Mouse (Mus musculus) limb, embryonic 14.5 days (tissue): ENCODE data around the gene Lrrc56. TPM values are rescaled to one million over a fixed set of nuclear protein-coding genes. Genes with fewer than 3 reads are reported as not detected.

Experiments used
- ATAC-seq: fragments of 200-750 bp; cut with Nextera tagmentation; 2 replicates; pipeline ENCODE4 v1.8.0; 2017; ENCODE audit warnings: low read depth, moderate number of reproducible peaks, moderate TSS enrichment; ENCODE audit not compliant: low FRiP score
- DNase-seq: peaks from one replicate; pipeline ENCODE4 v3.0.0-alpha.2; 2015; ENCODE audit warnings: low spot score
- H3K27ac ChIP-seq: fragments of 300-500 bp; sonication (generic); replicated peaks from 2 replicates; pipeline ENCODE4 v1.5.1; 2014; ENCODE audit warnings: low read depth, mild to moderate bottlenecking, low read length, moderate library complexity, mixed read lengths
- H3K27me3 ChIP-seq: fragments of 300-500 bp; sonication (generic); 2 replicates; pipeline ENCODE4 v1.6.1; 2014; ENCODE audit warnings: low read length, mixed read lengths; ENCODE audit not compliant: control insufficient read depth, insufficient read depth
- H3K36me3 ChIP-seq: fragments of 300-500 bp; sonication (generic); 2 replicates; pipeline ENCODE4 v1.6.1; 2014; ENCODE audit warnings: mild to moderate bottlenecking, low read length, moderate library complexity, mixed read lengths; ENCODE audit not compliant: control insufficient read depth, insufficient read depth
- H3K4me1 ChIP-seq: fragments of 300-500 bp; sonication (generic); 2 replicates; pipeline ENCODE4 v1.6.1; 2014; ENCODE audit warnings: antibody characterized with exemption, low read length, mixed read lengths; ENCODE audit not compliant: control insufficient read depth, insufficient read depth
- H3K4me2 ChIP-seq: fragments of 300-500 bp; sonication (generic); replicated peaks from 2 replicates; pipeline ENCODE4 v1.6.1; 2014; ENCODE audit warnings: low read depth, mild to moderate bottlenecking, low read length, moderate library complexity; ENCODE audit not compliant: severe bottlenecking
- H3K4me3 ChIP-seq: fragments of 300-500 bp; sonication (generic); replicated peaks from 2 replicates; pipeline ENCODE4 v1.5.1; 2014; ENCODE audit warnings: low read length
- H3K9ac ChIP-seq: fragments of 300-500 bp; sonication (generic); 2 replicates; pipeline ENCODE4 v1.6.1; 2014; ENCODE audit warnings: mild to moderate bottlenecking, low read depth, low read length, moderate library complexity; ENCODE audit not compliant: severe bottlenecking
- H3K9me3 ChIP-seq: fragments of 300-500 bp; sonication (generic); 2 replicates; pipeline ENCODE4 v1.6.1; 2016; ENCODE audit warnings: low read length; ENCODE audit not compliant: control insufficient read depth
- POLR2A ChIP-seq: fragments of 200-500 bp; IDR thresholded peaks from 2 replicates; pipeline ENCODE4 v1.8.0; 2012; ENCODE audit warnings: inconsistent platforms, mild to moderate bottlenecking, moderate library complexity, borderline replicate concordance; ENCODE audit not compliant: insufficient read depth, insufficient read length; ENCODE audit errors: extremely low read depth
- WGBS: fragments of 180-500 bp; shearing (Covaris S2); extraction: QIAGEN DNeasy Blood & Tissue Kit; methylation state at CpG from one replicate; pipeline ENCODE4 v1.1.7; 2014; 5-methylcytosine and 5-hydroxymethylcytosine counted together
- polyA plus RNA-seq, 2 experiments: library from polyadenylated mRNA; depleted of rRNA in 1 of 2; stranded (reverse) in 1 of 2; unstranded in 1 of 2; fragments of >200 nt; fragmentation: Nextera tagmentation in 1 of 2; extraction: Ambion mirVana in 1 of 2; gene quantifications; 2 replicates each; pipeline versions ENCODE4 v1.2.1 to v1.2.3; 2012 to 2014

The Lrrc56 gene
- 14.8 and 17.8 TPM in 2 replicates for polyA plus RNA-seq (2012; rRNA removed)
- polyA plus RNA-seq (2014; fragmentation: Nextera tagmentation; extraction: Ambion mirVana), result 5.8 and 8.3 TPM in 2 replicates

DNA sequence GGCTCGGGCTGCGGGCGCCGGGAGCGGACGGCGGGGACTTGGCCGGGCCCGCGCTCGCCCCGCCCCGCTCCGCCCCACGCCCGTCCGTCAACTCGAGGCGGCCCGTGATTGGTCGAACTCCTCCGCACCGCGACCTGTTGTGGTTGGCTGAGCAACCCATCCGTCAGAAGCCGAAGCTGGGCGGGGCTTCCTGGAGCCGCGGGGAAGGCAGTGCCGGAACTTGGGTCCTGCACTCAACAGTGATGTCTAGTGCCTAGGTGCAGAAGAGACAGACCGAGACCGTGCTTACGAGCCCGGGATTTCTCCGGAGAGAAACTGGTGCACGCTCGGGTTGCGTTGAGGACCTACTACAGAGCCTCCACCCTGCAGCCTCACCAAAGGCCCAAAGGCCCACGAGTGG, at the start of gene Lrrc56, which contains the start of gene Hras:
TSS of gene Lrrc56 (plus strand) at position 210 of the 400 bp plus-strand sequence.
TSS of gene Hras (minus strand) at position 58 of the 400 bp plus-strand sequence.
- H3K27me3 ChIP-seq, result no peaks in the 10 kb centered on the region
- WGBS, result 0% methylated on average over 23 of the region's 39 CpGs
- peak within 1 kb of the TSS; percentile 89 for H3K9ac ChIP-seq
- peak within 1 kb of the TSS; percentile 92 for H3K4me3 ChIP-seq
- H3K36me3 ChIP-seq, result peaks cover 39% of the 10 kb centered on the region
- no peaks in the 10 kb centered on the region for H3K9me3 ChIP-seq
- H3K4me2 ChIP-seq, result peak within 1 kb of the TSS; percentile 96
- ATAC-seq (peak; percentile 97), DNase-seq (peak; percentile 97)
- H3K27ac ChIP-seq, result peak within 1 kb of the TSS; percentile 79
- H3K4me1 ChIP-seq, result peaks cover 13% of the 10 kb centered on the region
- no peak for TF ChIP-seq POLR2A

DNA sequence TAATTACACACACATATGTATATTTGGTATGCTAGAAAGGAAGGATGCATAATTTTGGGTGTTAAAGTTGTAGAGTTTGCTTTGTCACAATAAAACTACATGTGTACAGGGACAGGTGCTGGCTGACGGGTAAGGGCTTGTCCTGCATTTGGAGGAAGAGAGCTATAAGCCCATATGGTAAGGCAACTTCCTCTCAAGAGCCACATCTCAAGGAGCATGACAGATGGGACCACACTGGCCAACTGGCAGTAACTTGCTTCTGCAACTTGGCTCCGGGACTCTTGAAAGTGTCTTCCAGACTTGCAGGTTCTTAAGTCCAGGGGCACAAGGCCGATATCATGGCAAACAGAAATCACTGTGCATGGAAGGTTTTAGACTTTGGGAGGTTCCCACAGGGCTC, 49.3 kb upstream of the Lrrc56 start:
- no peak for TF ChIP-seq POLR2A
- Histone ChIP-seq H3K36me3 (peaks cover 42% of the 10 kb centered on the region), H3K27ac (no peak overlapping the region), H3K4me3 (no peak overlapping the region), H3K4me1 (no peaks in the 10 kb centered on the region), H3K9ac (no peak overlapping the region), H3K9me3 (no peaks in the 10 kb centered on the region), H3K27me3 (no peaks in the 10 kb centered on the region), H3K4me2 (no peak overlapping the region)
- ATAC-seq, result no peak
- WGBS, result 88% methylated on average over 3 of the region's 3 CpGs
- no peak for DNase-seq

DNA sequence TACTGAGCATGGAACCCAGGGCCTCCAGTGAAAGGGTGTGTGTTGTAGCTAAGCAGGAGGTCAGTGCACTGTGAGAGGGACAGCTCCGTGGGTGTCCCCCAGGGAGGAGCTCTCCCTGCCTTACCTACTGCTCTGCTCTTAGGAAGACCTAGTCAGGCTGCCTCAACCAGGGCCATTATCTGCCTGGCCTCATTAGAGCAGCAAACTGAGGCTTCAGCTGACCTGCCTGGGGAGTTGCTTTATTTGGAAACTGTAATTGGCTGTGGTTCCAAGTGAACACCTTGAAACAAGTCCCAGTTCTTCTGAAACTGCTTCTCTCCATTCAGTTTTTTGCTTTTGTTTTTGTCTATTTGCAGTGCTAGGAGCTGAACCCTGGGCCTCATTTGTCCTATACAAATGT, 48.6 kb upstream of the Lrrc56 start:
- no peak for TF ChIP-seq POLR2A
- Histone ChIP-seq H3K9ac (no peak overlapping the region), H3K4me3 (no peak overlapping the region), H3K9me3 (no peaks in the 10 kb centered on the region), H3K4me2 (no peak overlapping the region), H3K4me1 (no peaks in the 10 kb centered on the region), H3K27ac (no peak overlapping the region), H3K36me3 (peaks cover 39% of the 10 kb centered on the region), H3K27me3 (no peaks in the 10 kb centered on the region)
- WGBS, result 77% methylated on average over 1 of the region's 1 CpGs
- no peak for ATAC-seq
- DNase-seq, result no peak

DNA sequence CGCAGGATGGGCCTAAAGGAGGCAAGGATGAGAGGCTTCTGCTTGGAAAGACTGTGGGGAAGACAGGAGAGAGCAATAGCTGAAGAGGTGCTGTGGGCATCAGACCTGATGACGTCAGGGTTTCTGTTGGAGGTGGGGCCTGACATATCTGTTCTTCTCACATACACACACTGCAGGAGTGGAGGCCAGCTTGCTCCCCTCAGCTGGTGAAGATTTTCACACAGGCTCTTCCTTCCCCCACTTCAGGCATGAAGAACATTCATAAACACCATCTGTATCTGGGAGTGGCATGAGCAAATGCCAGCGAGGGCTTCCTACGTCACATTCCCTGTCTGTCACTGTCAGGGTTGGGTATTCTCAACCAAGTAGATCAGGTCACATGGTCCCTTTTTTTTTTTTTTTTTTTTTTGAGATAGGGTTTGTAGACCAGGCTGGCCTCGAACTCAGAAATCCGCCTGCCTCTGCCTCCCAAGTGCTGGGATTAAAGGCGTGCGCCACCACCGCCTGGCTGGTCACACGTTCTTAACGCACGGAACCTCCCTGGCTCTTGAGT, 47.8 kb upstream of the Lrrc56 start:
- Histone ChIP-seq H3K9me3 (no peaks in the 10 kb centered on the region), H3K36me3 (peaks cover 46% of the 10 kb centered on the region), H3K4me1 (no peaks in the 10 kb centered on the region), H3K27me3 (no peaks in the 10 kb centered on the region), H3K9ac (no peak overlapping the region), H3K4me2 (no peak overlapping the region), H3K4me3 (no peak overlapping the region), H3K27ac (no peak overlapping the region)
- WGBS, result 94% methylated on average over 12 of the region's 12 CpGs
- DNase-seq (no peak), ATAC-seq (no peak)
- TF ChIP-seq POLR2A, result no peak

DNA sequence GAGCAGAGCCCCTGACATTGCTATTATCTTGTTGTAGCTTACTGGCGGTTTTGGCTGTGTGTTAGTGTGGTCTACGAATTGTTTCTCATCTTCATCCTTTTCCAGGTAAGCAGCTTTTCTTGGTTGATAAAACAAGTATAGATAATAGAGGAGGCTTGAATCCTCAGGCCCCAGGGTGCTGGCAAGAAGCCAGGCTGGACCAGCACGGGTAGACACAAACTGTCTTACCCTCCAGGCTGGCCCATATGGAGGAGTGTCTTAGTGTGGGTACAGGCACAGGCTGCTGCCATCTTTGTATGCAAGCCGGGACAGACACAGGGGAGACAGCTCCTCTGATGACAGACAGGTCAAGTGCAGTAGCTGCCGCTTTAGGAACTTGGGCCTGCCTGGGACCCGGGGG, 46.9 kb upstream of the Lrrc56 start:
- Histone ChIP-seq H3K9ac (no peak overlapping the region), H3K36me3 (peaks cover 51% of the 10 kb centered on the region), H3K4me1 (no peaks in the 10 kb centered on the region), H3K27me3 (no peaks in the 10 kb centered on the region), H3K9me3 (no peaks in the 10 kb centered on the region), H3K4me3 (no peak overlapping the region), H3K4me2 (no peak overlapping the region), H3K27ac (no peak overlapping the region)
- DNase-seq, result no peak
- TF ChIP-seq POLR2A, result no peak
- 77% methylated on average over 6 of the region's 6 CpGs for WGBS
- ATAC-seq, result no peak
